Mouse (Mus musculus) testis, postnatal 14 days (tissue): ENCODE results near the gene Tcp11.

Experiments
- DNase-seq: peaks from one replicate; pipeline ENCODE4 v3.0.0; 2021; ENCODE audit warnings: low spot score

Gene Tcp11

GRCm38 (mm10) chr17:28036813-28037756, 43.4 kb downstream of the Tcp11 start:
- no peak for DNase-seq

- no peak for DNase-seq
Observed at GRCm38 (mm10) chr17:28034986-28035385, 45.5 kb downstream of the Tcp11 start.

DNA sequence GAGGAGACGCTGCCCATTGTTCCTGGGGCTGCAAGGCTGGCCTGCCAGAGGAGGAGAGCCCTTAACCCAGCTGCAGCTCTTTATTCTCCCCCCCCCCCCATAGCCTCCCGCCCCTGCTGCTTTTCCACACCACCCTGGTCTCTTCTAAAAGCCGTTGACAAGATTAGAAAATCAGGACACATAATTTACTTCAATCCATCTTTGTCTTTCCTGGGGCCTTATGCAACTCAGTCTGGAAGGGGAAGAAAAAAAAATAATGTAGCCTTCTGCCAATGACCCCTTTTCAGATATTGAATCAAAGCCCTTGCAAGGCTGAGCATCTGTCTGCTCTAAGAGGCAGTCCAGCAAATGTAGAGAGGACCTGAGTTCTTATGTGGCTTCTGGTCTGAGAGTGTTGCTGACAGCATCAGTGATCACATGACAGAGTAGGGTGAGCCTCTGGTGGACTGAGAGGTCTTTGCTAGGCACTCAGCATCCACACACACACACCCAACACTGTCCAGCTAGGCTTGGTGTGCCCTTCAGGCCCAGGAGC, 47.3 kb downstream of the Tcp11 start:
- DNase-seq = no peak

DNA sequence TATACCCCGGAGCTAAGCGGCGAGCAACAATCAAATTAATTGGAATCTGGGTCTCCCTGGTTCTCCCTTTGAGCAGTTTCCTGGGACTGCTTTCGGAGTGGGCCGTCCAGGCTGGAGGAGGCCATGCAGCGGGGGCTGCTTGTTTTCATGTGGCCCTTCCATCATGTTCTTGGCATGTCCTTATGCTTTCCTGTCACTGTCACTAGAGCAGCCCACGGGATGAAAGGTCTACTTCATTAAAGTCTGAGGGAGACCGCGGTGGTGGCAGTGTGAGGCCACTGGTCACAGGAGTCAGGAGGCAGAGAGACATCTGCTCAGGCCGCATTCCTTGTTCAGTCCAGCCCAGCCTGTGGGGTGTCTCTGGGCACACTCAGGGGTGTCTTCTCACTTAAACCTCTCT, 48.2 kb downstream of the Tcp11 start:
- no peak for DNase-seq

DNA sequence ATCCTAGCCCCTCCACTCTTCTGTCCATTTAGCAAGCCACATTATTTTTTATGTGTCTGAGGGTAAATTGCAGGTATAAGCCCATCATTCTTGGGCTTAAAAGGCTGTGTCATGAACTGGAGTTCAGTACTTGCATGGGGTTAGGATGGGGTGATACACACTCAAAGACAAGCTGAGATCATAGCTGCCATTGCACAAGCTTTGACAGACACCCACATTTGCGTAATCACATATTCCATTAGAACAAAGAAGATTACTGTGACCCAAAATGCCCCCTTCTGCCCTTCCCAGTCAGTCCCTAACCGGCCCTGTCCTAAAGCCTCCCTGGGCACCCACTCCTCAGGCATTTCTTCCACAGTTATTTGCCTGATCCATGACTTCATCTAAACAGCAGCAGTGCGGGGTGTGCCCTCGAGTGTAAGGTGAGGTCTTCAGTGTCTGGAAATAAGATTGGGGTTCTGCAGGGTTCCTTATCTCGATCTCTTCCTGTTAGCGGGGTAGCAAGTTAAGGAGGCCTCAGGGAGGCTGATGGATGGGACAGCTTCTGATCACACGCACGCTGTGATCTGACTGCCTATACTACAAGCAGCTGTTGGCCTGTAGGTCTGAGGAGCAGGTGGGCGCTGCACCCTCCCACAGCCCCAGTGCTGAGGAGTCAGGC, 49.0 kb downstream of the Tcp11 start:
- no peak for DNase-seq

GRCm38 (mm10) chr17:28030446-28030845, 50.0 kb downstream of the Tcp11 start:
- no peak for DNase-seq

DNA sequence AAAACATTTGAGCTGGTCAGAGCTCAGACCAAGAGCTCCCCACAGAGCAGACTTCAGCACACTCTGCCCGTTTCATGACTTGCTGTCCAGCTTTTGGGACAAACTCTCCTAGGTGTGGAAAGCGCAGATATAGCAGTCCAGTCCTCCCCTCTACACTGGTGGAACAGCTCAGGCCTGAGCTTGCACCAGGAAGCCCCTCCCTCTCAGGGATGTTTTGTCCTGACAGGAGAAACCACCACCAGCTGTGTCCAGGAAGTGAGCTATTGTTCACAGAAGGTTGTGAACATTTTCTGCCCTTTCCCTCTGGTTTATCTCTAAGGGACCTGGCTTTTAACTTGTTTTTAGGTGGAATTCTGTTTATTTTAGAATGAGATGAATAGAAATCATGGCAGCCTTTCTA, 51.1 kb downstream of the Tcp11 start:
- no peak for DNase-seq

GRCm38 (mm10) chr17:28028236-28028635, 52.2 kb downstream of the Tcp11 start:
- DNase-seq = no peak

GRCm38 (mm10) chr17:28027197-28027596, 53.2 kb downstream of the Tcp11 start:
- no peak for DNase-seq

DNA sequence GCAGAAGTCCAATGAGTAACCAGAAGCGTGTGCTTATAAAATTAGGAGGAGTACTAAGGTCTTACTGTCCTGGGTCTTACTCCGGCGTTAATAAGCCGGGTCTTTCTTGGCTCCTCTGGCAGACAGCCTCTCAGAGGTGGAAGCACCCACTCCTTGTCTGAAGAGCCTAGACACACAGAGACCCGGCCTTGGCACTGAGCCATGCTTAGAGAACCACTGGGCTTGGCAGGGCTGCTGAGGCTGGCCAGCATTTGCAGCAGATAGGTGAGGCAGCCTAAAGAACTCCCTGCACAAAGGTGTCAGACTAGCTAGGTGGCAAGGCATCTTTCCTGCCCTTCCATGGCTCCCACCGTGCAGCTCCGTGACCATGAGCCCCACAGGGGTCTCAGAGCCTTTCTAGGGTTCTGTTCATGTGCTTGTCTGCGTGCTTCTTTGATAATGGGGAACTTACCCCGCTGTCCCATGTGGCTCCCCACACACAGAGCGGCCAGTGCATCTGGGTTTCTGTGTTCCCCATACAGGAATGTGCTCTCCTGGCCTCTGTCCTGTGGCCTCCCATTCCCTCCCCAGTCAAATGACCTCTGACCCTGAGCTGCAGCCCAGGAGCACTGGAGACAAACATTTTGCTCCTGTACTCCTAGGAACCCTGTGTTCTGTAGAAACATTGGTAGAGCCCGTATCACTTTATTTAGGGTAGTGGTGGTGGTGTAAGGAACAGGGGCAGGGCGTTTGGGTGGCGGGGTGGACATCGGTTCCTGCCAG, 54.1 kb downstream of the Tcp11 start:
- no peak for DNase-seq

DNA sequence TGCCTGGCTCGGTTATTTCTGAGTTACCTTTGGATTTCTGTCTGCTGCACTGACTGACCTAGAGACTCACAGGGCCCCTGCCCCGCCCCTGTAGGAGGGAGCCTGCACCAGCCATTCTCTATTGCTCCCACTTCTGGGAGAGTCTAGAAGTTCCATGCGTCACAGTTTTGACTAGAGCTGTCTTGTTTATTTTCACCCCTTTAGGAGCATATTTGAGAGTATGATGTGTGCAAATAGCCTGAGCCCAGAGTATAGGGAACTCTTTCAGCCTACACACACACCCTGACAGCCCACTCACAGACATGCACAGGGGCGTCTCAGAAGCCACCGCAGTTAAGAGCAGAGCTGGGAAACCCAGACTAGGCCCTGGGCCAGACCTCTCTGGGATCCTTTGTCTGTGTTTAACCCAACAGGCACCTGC, 54.9 kb downstream of the Tcp11 start:
- DNase-seq = no peak

DNA sequence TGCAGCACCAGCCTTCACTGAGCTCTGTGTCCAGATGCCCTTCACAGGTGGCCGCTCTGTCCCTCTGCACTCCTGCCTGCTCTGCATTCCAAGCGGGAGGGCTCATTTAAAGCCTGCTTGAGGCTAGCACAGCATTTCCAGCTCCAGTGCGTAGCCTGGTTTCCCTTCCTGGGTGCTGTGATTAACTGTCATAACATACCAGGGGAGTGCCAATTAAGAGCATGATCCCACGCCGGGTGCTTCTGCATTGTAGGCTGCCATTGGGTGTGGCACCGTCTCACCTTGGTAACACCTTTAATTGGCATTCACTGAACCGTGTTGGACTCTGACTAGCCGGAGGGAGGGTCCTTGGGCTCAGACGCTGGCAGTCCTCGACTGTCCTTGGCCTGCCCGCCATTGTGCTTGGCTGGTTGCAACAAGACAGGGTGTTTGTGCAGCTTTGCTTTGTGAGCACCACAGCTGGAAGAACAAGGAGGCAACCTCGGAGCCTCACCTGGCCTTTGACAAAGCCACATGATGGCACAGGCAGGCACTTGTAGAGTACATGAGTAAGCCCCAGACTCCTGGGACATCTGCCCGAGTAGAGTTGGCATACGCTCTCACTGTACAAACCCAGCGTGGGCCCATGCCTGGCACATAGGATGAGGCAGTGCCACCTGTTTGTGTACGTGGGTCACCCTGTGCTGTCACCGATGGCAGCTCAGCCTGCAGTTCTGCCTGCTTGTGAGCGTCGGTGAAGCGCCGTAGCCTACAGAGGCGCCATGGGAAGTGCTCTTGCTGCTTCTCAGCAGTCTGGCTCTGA, 57.4 kb downstream of the Tcp11 start:
- no peak for DNase-seq

DNA sequence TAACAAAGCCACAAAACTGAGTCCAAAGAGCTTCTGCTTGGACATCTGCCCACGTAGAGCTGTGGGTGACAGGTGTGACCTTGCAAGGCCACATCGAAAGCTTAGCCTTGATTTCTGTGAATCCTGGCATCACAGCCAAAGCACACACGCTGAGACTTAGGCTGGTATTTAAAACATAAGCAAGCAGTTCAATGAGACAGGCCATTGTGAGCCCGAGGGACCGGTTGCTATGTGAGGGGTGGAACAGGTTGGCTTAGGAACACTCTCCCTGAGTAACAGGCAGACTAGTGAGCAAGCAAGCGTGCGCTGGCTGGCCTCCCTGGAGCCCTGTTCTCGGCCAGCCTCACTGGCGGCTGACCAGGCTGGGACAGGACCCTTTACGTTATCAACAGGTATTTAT, 58.5 kb downstream of the Tcp11 start:
- no peak for DNase-seq

DNA sequence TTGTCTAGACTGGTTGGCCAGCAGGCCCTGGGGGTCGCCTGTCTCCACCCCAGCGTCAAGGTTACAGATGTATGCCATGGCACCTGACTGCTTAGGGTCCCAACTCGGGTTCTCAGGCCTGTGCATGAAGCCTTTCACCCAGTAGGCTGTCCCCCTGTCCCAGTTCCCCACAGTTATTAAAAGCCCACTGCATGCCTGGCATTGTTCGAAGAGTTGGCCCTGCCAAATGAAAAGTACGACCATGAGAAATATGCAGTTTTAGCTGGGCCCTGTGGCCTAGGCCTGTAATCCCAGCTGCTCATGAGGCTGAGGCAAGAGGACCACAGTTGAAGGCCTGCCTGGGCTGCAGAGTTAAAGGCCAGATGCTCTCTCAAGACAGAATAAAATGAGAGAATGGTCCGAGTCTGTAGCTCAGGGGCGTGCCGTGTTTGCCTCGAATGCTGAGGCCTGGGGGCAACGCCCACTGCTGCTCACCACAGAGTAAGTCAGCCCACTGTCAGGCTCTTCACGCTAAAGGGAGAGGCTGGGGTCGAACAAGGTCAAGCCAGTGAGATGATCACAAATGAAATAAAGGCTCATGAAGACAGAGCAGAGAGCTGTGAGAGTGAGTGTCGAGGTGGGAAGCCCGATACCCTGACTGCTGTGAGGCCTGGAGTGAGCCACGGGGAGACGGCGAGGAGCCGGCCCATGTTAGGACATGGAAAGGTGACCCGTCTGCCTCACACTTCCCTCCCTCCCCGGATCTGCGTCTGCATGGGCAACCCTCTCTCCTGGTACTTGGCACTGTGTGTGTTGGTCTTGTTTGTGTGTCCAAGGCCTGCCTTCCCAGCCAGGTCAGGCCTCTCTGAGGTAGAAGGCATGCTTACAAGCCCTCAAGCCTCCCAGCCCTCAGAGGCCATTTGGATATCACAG, 60.4 kb downstream of the Tcp11 start:
- DNase-seq = no peak

DNA sequence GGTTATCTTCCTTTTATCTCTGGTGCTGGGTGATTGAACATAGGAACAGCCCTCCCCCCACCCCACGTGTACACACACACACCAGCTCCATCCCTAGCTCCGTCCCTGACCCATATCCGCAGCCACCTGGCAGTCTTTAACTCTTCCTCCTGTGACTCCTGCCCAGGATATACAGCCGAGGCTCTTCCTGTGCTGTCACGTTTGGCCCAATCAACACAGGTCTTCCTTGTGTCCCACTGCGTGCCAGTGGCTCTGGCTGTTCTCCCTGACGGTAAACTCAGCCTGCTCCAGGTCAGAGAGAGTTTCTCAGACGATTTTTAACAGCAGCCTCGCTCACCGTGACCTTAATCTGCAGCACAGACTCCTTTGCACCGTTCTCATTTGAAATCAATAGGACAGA, 61.7 kb downstream of the Tcp11 start:
- no peak for DNase-seq

- no peak for DNase-seq
Observed at GRCm38 (mm10) chr17:28018344-28018743, 62.1 kb downstream of the Tcp11 start.
